Mouse (Mus musculus): Measurements from ENCODE around the gene Rps28. TPM values are rescaled to one million over a fixed set of nuclear protein-coding genes. Genes with fewer than 3 reads are reported as not detected.
A peak's percentile ranks its signal among the peaks of the same experiment; 100 is the strongest.
"Not testable (repeated sequence)": the region's sequence is repeated elsewhere in the genome, so short reads cannot be mapped to it uniquely, and the experiment has no call there.

Rps28 gene
- 100 to 1,000 TPM; 861 to 875 TPM for total RNA-seq (2021)

- intact Hi-C loops (cut with DNase I) = no loop called here
- peak; percentile 97 to 99 for DNase-seq (ENCODE audit: extremely low spot score in 1 of 2, low spot score in 2 of 2)
Observed at GRCm38 (mm10) chr17:33824084-33824996, at the start of gene Rps28, which contains the start of gene Ndufa7. TSS of gene Rps28 (minus strand) at chr17:33824562. TSS of gene Ndufa7 (plus strand) at chr17:33824572.

GRCm38 (mm10) chr17:33873537-33873936 is 49.2 kb upstream of the Rps28 start, which contains the start of gene Gm7029:
TSS of gene Gm7029 (plus strand) at chr17:33873837.
- DNase-seq (ENCODE audit: extremely low spot score in 1 of 2, low spot score in 2 of 2); intact Hi-C loops (cut with DNase I): not testable (repeated sequence)

GRCm38 (mm10) chr17:33865330-33866030 is 41.1 kb upstream of the Rps28 start:
- peak; percentile 68 to 79 for DNase-seq (ENCODE audit: extremely low spot score in 1 of 2, low spot score in 2 of 2)
- intact Hi-C loops (cut with DNase I) = no loop called here

GRCm38 (mm10) chr17:33857816-33858215 is 33.5 kb upstream of the Rps28 start:
- intact Hi-C loops (cut with DNase I) = no loop called here
- no peak for DNase-seq (ENCODE audit: extremely low spot score in 1 of 2, low spot score in 2 of 2)

GRCm38 (mm10) chr17:33851331-33851730 is 27.0 kb upstream of the Rps28 start:
- intact Hi-C loops (cut with DNase I) = no loop called here
- no peak for DNase-seq (ENCODE audit: extremely low spot score in 1 of 2, low spot score in 2 of 2)

GRCm38 (mm10) chr17:33848139-33848538 is 23.8 kb upstream of the Rps28 start:
- intact Hi-C loops (cut with DNase I) = no loop called here
- no peak for DNase-seq (ENCODE audit: extremely low spot score in 1 of 2, low spot score in 2 of 2)

GRCm38 (mm10) chr17:33844196-33844595 is 19.8 kb upstream of the Rps28 start:
- intact Hi-C loops (cut with DNase I) = no loop called here
- DNase-seq (ENCODE audit: extremely low spot score in 1 of 2, low spot score in 2 of 2) = no peak

GRCm38 (mm10) chr17:33842966-33843795 is 18.8 kb upstream of the Rps28 start, which contains the start of gene Cd320:
TSS of gene Cd320 (plus strand) at chr17:33843091.
- DNase-seq (ENCODE audit: extremely low spot score in 1 of 2, low spot score in 2 of 2) = peak; percentile 86 to 94
- intact Hi-C loops (cut with DNase I) = no loop called here

- DNase-seq (ENCODE audit: extremely low spot score in 1 of 2, low spot score in 2 of 2) = peak in 1 of 2 experiments; percentile 34
- intact Hi-C loops (cut with DNase I) = no loop called here
Observed at GRCm38 (mm10) chr17:33829561-33829960, 5.2 kb upstream of the Rps28 start.

- intact Hi-C loops (cut with DNase I) = no loop called here
- DNase-seq (ENCODE audit: extremely low spot score in 1 of 2, low spot score in 2 of 2) = peak in 1 of 2 experiments; percentile 86
Observed at GRCm38 (mm10) chr17:33828892-33829291, 4.5 kb upstream of the Rps28 start.

- intact Hi-C loops (cut with DNase I) = no loop called here
- DNase-seq (ENCODE audit: extremely low spot score in 1 of 2, low spot score in 2 of 2) = peak; percentile 71 to 72
Observed at GRCm38 (mm10) chr17:33826850-33827249, 2.5 kb upstream of the Rps28 start.

- DNase-seq (ENCODE audit: extremely low spot score in 1 of 2, low spot score in 2 of 2) = no peak
- intact Hi-C loops (cut with DNase I) = no loop called here
Observed at GRCm38 (mm10) chr17:33825462-33825861, 1.1 kb upstream of the Rps28 start.

GRCm38 (mm10) chr17:33824997-33825330 is 602 bp upstream of the Rps28 start:
- DNase-seq (ENCODE audit: extremely low spot score in 1 of 2, low spot score in 2 of 2); intact Hi-C loops (cut with DNase I): not testable (repeated sequence)

GRCm38 (mm10) chr17:33823171-33823570 is 1.2 kb downstream of the Rps28 start:
- intact Hi-C loops (cut with DNase I) = not testable (repeated sequence)

GRCm38 (mm10) chr17:33822436-33822959 is 1.9 kb downstream of the Rps28 start:
- DNase-seq (ENCODE audit: extremely low spot score in 1 of 2, low spot score in 2 of 2) = no peak
- intact Hi-C loops (cut with DNase I) = no loop called here

More at GRCm38 (mm10) chr17:33823171-33823570, 1.2 kb downstream of the Rps28 start:
- not testable (repeated sequence) for DNase-seq (ENCODE audit: extremely low spot score in 1 of 2, low spot score in 2 of 2)

GRCm38 (mm10) chr17:33817969-33818643 is 6.3 kb downstream of the Rps28 start:
- DNase-seq (ENCODE audit: extremely low spot score in 1 of 2, low spot score in 2 of 2) = peak in 1 of 2 experiments; percentile 47
- intact Hi-C loops (cut with DNase I) = no loop called here

- DNase-seq (ENCODE audit: extremely low spot score in 1 of 2, low spot score in 2 of 2) = peak; percentile 88 to 95
- intact Hi-C loops (cut with DNase I) = no loop called here
Observed at GRCm38 (mm10) chr17:33817184-33817968, 7.0 kb downstream of the Rps28 start.

Measured in left cerebral cortex, postnatal 10 days (tissue).